Mouse (Mus musculus): ENCODE data around the gene Kcnrg. TPM values are rescaled to one million over a fixed set of nuclear protein-coding genes. Genes with fewer than 3 reads are reported as not detected.
"Not testable (repeated sequence)": the region's sequence is repeated elsewhere in the genome, so short reads cannot be mapped to it uniquely, and the experiment has no call there.

Gene Kcnrg
- polyA plus RNA-seq, 1 experiment from 2014 or later: 0.29 TPM

GRCm38 (mm10) chr14:61599057-61599806, 8.0 kb upstream of the Kcnrg start:
- Histone ChIP-seq H3K9ac (ENCODE audit: low read length) (peak overlapping the region; percentile 89), H3K27ac (replicated peaks) (peak overlapping the region; percentile 91), H3K9me3 (ENCODE audit: control insufficient read depth, low read length) (no peaks in the 10 kb centered on the region), H3K4me3 (ENCODE audit: low read depth, low read length) (peak overlapping the region; percentile 74), H3K4me1 (replicated peaks; ENCODE audit: control insufficient read depth, insufficient read depth) (no peaks in the 10 kb centered on the region), H3K36me3 (ENCODE audit: control insufficient read depth, insufficient read depth, low read length) (no peaks in the 10 kb centered on the region), H3K27me3 (ENCODE audit: control insufficient read depth, insufficient read depth, low read length) (no peaks in the 10 kb centered on the region), H3K4me2 (replicated peaks; ENCODE audit: low read depth) (peak overlapping the region; percentile 59)
- no peak for TF ChIP-seq CTCF (IDR thresholded peaks at IDR 0.05; ENCODE audit: low read depth)
- TF ChIP-seq EP300 (optimal IDR thresholded peaks at IDR 0.05): no peak
- peak; percentile 94 for DNase-seq (ENCODE audit: low spot score)
- WGBS: 3% methylated on average over 43 of the region's 44 CpGs
- peak; percentile 89 for ATAC-seq (ENCODE audit: low FRiP score, low TSS enrichment)

DNA sequence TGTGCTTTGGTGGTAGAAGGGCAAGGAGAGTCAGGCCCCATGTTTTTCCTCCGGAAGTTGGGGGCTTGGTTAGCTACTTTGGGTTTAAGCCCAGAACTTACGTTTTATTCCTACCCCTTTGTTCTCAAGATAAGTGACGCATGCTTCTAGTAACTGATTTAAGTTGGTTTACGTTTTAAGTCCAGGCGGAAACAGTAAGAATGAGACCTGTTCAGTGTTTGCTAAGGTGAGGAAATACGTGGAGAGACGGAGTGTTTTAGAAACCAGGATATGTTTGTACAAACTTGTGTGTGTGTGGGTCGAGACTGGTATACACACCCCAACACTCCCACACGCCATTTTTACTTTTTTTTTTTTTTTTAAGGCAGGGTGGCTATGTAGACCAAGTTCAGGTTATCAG, 5.9 kb upstream of the Kcnrg start:
- Histone ChIP-seq H3K27me3 (ENCODE audit: control insufficient read depth, insufficient read depth, low read length) (no peaks in the 10 kb centered on the region), H3K9ac (ENCODE audit: low read length) (no peak overlapping the region), H3K4me1 (replicated peaks; ENCODE audit: control insufficient read depth, insufficient read depth) (no peaks in the 10 kb centered on the region), H3K27ac (replicated peaks) (peak overlapping the region; percentile 63), H3K4me3 (ENCODE audit: low read depth, low read length) (no peak overlapping the region), H3K9me3 (ENCODE audit: control insufficient read depth, low read length) (no peaks in the 10 kb centered on the region), H3K4me2 (replicated peaks; ENCODE audit: low read depth) (peak overlapping the region; percentile 59; the same call in 1 of the 2 replicates), H3K36me3 (ENCODE audit: control insufficient read depth, insufficient read depth, low read length) (no peaks in the 10 kb centered on the region)
- peak; percentile 78 for ATAC-seq (ENCODE audit: low FRiP score, low TSS enrichment)
- no peak for TF ChIP-seq CTCF (IDR thresholded peaks at IDR 0.05; ENCODE audit: low read depth)
- no peak for TF ChIP-seq EP300 (optimal IDR thresholded peaks at IDR 0.05)
- peak; percentile 26 for DNase-seq (ENCODE audit: low spot score)
- WGBS: 37% methylated on average over 9 of the region's 9 CpGs

- no peaks in the 10 kb centered on the region for H3K27me3 ChIP-seq (ENCODE audit: control insufficient read depth, insufficient read depth, low read length)
- no peak overlapping the region for H3K27ac ChIP-seq (replicated peaks)
- H3K36me3 ChIP-seq (ENCODE audit: control insufficient read depth, insufficient read depth, low read length): no peaks in the 10 kb centered on the region; the same call in 1 of the 2 replicates
- H3K4me1 ChIP-seq (replicated peaks; ENCODE audit: control insufficient read depth, insufficient read depth): no peaks in the 10 kb centered on the region
- ATAC-seq (ENCODE audit: low FRiP score, low TSS enrichment) (peak; percentile 61), DNase-seq (ENCODE audit: low spot score) (peak; percentile 55)
- TF ChIP-seq EP300 (optimal IDR thresholded peaks at IDR 0.05): no peak
- TF ChIP-seq CTCF (IDR thresholded peaks at IDR 0.05; ENCODE audit: low read depth): no peak
- no peaks in the 10 kb centered on the region for H3K9me3 ChIP-seq (ENCODE audit: control insufficient read depth, low read length)
- WGBS: 61% methylated on average over 8 of the region's 8 CpGs
- H3K9ac ChIP-seq (ENCODE audit: low read length): no peak overlapping the region
- H3K4me3 ChIP-seq (ENCODE audit: low read depth, low read length): no peak overlapping the region
- H3K4me2 ChIP-seq (replicated peaks; ENCODE audit: low read depth): no peak overlapping the region
Measured at GRCm38 (mm10) chr14:61603069-61603755, 4.0 kb upstream of the Kcnrg start.

DNA sequence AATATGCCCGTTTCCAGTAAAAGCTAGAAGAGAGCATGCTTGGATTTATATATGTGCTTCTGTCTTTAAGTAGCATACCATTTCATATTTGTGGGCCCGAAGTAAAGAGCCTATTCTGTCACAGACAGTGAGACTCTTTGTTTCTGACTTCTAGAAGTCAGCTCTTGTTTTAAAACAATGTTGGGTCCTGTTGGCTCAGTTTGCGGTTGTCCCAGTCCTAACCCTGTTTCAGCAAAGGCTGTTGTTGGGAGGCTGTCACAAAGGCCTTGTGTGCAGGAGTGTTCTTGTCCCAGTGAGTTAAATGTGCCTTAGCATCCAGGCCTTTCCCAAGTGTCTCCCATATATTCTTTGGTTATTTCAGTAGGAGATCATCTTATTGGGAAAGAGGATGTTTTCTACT, 3.2 kb upstream of the Kcnrg start:
- 84% methylated on average over 3 of the region's 3 CpGs for WGBS
- no peak for ATAC-seq (ENCODE audit: low FRiP score, low TSS enrichment)

DNA sequence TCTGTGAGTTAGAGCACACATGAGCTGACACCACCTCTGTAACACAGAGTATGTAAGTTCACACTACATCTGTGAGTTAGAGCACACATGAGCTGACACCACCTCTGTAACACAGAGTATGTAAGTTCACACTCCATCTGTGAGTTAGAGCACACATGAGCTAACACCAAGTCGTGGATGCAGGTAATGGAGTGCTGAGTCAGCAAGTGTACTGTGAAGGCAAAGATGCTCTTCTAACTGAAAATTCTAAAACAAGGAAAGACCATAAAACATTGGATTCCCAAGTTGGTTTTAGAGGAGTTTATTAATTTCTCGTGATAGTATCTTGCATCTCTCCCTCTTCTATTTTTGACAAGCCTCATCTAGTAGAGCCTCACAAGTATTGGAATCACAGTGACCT, 1.2 kb upstream of the Kcnrg start:
- H3K4me3 ChIP-seq (ENCODE audit: low read depth, low read length): not testable (repeated sequence)
- 87% methylated on average over 2 of the region's 2 CpGs for WGBS

More for the DNA sequence above, 3.2 kb upstream of the Kcnrg start:
- Histone ChIP-seq H3K9ac (ENCODE audit: low read length) (no peak overlapping the region), H3K27ac (replicated peaks) (no peak overlapping the region), H3K4me2 (replicated peaks; ENCODE audit: low read depth) (no peak overlapping the region), H3K36me3 (ENCODE audit: control insufficient read depth, insufficient read depth, low read length) (no peaks in the 10 kb centered on the region; the same call in 1 of the 2 replicates), H3K27me3 (ENCODE audit: control insufficient read depth, insufficient read depth, low read length) (no peaks in the 10 kb centered on the region), H3K4me1 (replicated peaks; ENCODE audit: control insufficient read depth, insufficient read depth) (no peaks in the 10 kb centered on the region), H3K9me3 (ENCODE audit: control insufficient read depth, low read length) (no peaks in the 10 kb centered on the region), H3K4me3 (ENCODE audit: low read depth, low read length) (no peak overlapping the region)
- DNase-seq (ENCODE audit: low spot score): no peak
- no peak for TF ChIP-seq EP300 (optimal IDR thresholded peaks at IDR 0.05)
- no peak for TF ChIP-seq CTCF (IDR thresholded peaks at IDR 0.05; ENCODE audit: low read depth)

DNA sequence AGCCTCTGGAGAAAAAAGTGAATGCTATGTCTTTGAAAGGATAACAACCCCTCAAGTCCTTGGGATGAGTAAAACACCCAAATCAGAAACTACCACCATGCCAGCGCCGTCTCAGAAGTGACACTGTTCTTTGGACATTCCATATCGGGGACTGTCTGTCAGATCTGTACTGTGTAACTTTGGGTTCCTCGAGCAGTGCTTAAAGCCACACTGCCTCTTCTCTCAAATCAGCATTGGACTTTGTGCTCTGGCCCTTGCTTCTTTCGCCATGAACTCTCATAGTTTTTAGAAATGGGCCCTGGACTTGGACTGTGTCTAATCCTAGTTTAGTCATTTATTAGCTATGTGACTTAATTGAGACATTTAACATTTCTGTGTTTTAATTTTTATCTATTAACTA, 4.5 kb downstream of the Kcnrg start:
- Histone ChIP-seq H3K9ac (ENCODE audit: low read length) (no peak overlapping the region), H3K27me3 (ENCODE audit: control insufficient read depth, insufficient read depth, low read length) (no peaks in the 10 kb centered on the region), H3K4me1 (replicated peaks; ENCODE audit: control insufficient read depth, insufficient read depth) (no peaks in the 10 kb centered on the region), H3K4me3 (ENCODE audit: low read depth, low read length) (no peak overlapping the region), H3K9me3 (ENCODE audit: control insufficient read depth, low read length) (no peaks in the 10 kb centered on the region), H3K4me2 (replicated peaks; ENCODE audit: low read depth) (no peak overlapping the region), H3K36me3 (ENCODE audit: control insufficient read depth, insufficient read depth, low read length) (no peaks in the 10 kb centered on the region; the same call in 1 of the 2 replicates), H3K27ac (replicated peaks) (no peak overlapping the region)
- no peak for ATAC-seq (ENCODE audit: low FRiP score, low TSS enrichment)
- 95% methylated on average over 5 of the region's 5 CpGs for WGBS
- no peak for DNase-seq (ENCODE audit: low spot score)
- TF ChIP-seq CTCF (IDR thresholded peaks at IDR 0.05; ENCODE audit: low read depth) (no peak), EP300 (optimal IDR thresholded peaks at IDR 0.05) (no peak)

More for the DNA sequence above, 1.2 kb upstream of the Kcnrg start:
- not testable (repeated sequence) for H3K36me3 ChIP-seq (ENCODE audit: control insufficient read depth, insufficient read depth, low read length); ATAC-seq (ENCODE audit: low FRiP score, low TSS enrichment); H3K27me3 ChIP-seq (ENCODE audit: control insufficient read depth, insufficient read depth, low read length); H3K4me1 ChIP-seq (replicated peaks; ENCODE audit: control insufficient read depth, insufficient read depth); DNase-seq (ENCODE audit: low spot score); H3K9ac ChIP-seq (ENCODE audit: low read length); H3K4me2 ChIP-seq (replicated peaks; ENCODE audit: low read depth); H3K9me3 ChIP-seq (ENCODE audit: control insufficient read depth, low read length); H3K27ac ChIP-seq (replicated peaks)

All from stomach, postnatal 0 days (tissue).